Mouse (Mus musculus): Measurements from ENCODE around the gene Pole2.

DNA sequence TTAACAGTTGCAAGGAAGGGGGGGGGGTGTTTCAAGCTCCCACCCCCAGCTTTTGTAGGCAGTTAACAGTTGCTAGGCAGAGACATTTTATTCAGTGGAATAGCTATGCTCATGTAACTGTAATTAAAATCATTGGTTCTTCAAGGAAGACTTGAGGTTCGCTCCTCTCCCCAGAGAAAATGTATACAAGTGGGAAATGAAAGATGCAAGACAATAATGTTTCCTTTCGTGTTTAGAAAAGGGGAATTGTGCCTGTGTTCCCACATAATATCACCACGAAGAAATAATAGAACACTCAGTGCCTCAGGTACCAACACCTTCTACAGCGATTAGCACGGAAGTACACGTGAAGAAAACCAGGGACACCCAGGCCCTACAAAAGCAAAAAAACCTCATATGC lies 12.9 kb upstream of the Pole2 start, which contains the start of gene Klhdc1:
- TF ChIP-seq POLR2A (IDR thresholded peaks at IDR 0.05; ENCODE audit: low read depth, low read length) (no peak), CTCF (IDR thresholded peaks at IDR 0.05; ENCODE audit: extremely low read depth, insufficient read depth, insufficient read length, insufficient replicate concordance) (no peak)
